Mouse (Mus musculus) liver, adult 2 months (tissue): ENCODE measurements around the gene Abr. TPM values are rescaled to one million over a fixed set of nuclear protein-coding genes. Genes with fewer than 3 reads are reported as not detected.

Experiments used
- DNase-seq: peaks from one replicate; pipeline ENCODE4 v3.0.0-alpha.2; 2011; ENCODE audit warnings: low read depth, low spot score; ENCODE audit errors: extremely low read depth
- H3K27ac ChIP-seq: fragments of 200-500 bp; replicated peaks from 2 replicates; pipeline ENCODE4 v1.5.1; 2012; ENCODE audit warnings: low read depth, mild to moderate bottlenecking, control low read depth, inconsistent platforms, low read length; ENCODE audit not compliant: insufficient read depth
- H3K27me3 ChIP-seq: fragments of 200-500 bp; 2 replicates; pipeline ENCODE4 v1.6.1; 2012; ENCODE audit warnings: mild to moderate bottlenecking, moderate library complexity, low read length, inconsistent platforms; ENCODE audit not compliant: control insufficient read depth, insufficient read depth
- H3K36me3 ChIP-seq: fragments of 200-500 bp; 2 replicates; pipeline ENCODE4 v1.6.1; 2012; ENCODE audit warnings: low read length, inconsistent platforms; ENCODE audit not compliant: control insufficient read depth, insufficient read depth
- H3K4me1 ChIP-seq: fragments of 200-500 bp; 2 replicates; pipeline ENCODE4 v1.6.1; 2011; ENCODE audit warnings: low read length; ENCODE audit not compliant: control insufficient read depth, insufficient read depth
- H3K4me3 ChIP-seq: fragments of 200-500 bp; 2 replicates; pipeline ENCODE4 v1.5.1; 2011; ENCODE audit warnings: low read depth, mild to moderate bottlenecking, control low read depth, low read length, moderate library complexity; ENCODE audit not compliant: insufficient read depth
- H3K79me2 ChIP-seq: fragments of 200-500 bp; 2 replicates; pipeline ENCODE4 v1.6.1; 2012; ENCODE audit warnings: inconsistent platforms, mild to moderate bottlenecking, low read length, moderate library complexity; ENCODE audit not compliant: control insufficient read depth, insufficient read depth
- H3K9ac ChIP-seq: fragments of 200-500 bp; 2 replicates; pipeline ENCODE4 v1.6.1; 2012; ENCODE audit warnings: low read depth, mild to moderate bottlenecking, control low read depth, inconsistent platforms, low read length
- CTCF ChIP-seq: fragments of 200-500 bp; IDR thresholded peaks from 2 replicates; pipeline ENCODE4 v1.5.1; 2011; ENCODE audit warnings: low read depth, low read length, control low read depth
- POLR2A ChIP-seq: fragments of 200-500 bp; IDR thresholded peaks from 2 replicates; pipeline ENCODE4 v1.6.1; 2011; ENCODE audit warnings: low read length, control low read depth; ENCODE audit not compliant: insufficient read depth; ENCODE audit errors: extremely low read depth
- WGBS: fragments of 180-500 bp; shearing (Covaris S2); methylation state at CpG from one replicate; pipeline ENCODE4 v1.1.7; 2018; 5-methylcytosine and 5-hydroxymethylcytosine counted together
- polyA plus RNA-seq: library from polyadenylated mRNA; depleted of rRNA; stranded (reverse); fragments of >200 nt; gene quantifications from 2 replicates; pipeline ENCODE4 v1.2.3, GENCODE M21; 2012
- total RNA-seq: library from RNA; depleted of rRNA; stranded (reverse); fragments of >200 nt; gene quantifications from 2 replicates; pipeline ENCODE4 v1.2.3, GENCODE M21; 2014

The Abr gene
- total and polyA plus RNA-seq, 2 experiments, result 3.3 to 3.9 TPM

DNA sequence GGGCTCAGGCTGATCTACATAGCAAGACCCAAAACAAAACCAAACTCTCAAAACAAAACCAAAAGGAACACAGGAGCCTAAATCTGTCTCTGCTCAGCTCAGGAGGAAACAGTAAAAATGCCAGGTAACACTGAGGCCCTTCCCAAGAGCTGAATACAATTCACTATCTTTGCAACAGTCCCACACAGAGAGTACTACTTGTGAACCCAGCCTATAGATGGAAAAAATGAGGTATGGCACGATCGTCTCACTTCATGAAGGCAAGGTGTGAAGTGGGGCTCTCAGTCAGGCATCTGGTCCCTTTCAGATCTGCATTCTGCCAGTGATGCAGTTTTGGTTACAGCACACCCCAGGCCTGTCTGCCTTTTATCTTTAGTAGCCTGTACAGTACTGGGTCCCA is 138.1 kb downstream of the Abr start:
- Histone ChIP-seq H3K79me2 (no peaks in the 10 kb centered on the region), H3K4me3 (no peak overlapping the region), H3K36me3 (no peaks in the 10 kb centered on the region), H3K27ac (no peak overlapping the region), H3K27me3 (no peaks in the 10 kb centered on the region), H3K9ac (no peak overlapping the region), H3K4me1 (no peaks in the 10 kb centered on the region)
- no peak for DNase-seq
- 88% methylated on average over 2 of the region's 2 CpGs for WGBS
- no peak for TF ChIP-seq CTCF
- TF ChIP-seq POLR2A, result no peak

DNA sequence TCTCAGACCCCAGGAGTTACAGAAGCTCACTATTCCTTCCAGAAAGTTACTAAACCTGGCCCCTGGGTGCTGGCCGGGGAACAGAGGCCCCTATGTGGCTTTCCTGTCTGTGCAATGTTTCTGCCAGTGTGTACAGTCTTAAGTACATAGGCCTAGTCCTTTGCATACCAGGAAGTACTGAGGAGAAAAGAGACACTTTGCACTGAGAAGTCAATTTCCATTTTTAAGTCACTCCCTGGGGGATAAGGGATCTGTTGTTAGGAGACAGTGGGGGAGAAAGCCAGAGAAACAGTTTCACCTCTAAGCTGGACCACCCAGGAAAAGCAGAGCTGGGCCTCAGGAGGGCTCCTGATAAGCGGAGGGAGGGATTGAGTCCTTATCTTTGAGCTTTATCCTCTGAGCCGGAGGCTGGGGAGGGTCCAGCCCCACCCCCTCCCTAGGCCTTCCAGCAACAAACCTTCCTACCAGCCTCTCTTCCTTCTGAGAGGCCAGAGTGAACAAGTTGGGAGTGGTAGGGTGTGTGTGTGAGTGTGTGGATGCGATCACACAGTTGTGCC is 138.9 kb downstream of the Abr start:
- H3K27me3 ChIP-seq, result no peaks in the 10 kb centered on the region
- H3K9ac ChIP-seq, result no peak overlapping the region
- H3K4me1 ChIP-seq, result no peaks in the 10 kb centered on the region
- H3K27ac ChIP-seq, result peak overlapping the region; percentile 34
- no peak overlapping the region for H3K4me3 ChIP-seq
- H3K79me2 ChIP-seq, result no peaks in the 10 kb centered on the region
- H3K36me3 ChIP-seq, result no peaks in the 10 kb centered on the region
- DNase-seq, result no peak
- WGBS, result 78% methylated on average over 4 of the region's 4 CpGs
- TF ChIP-seq POLR2A, result no peak
- no peak for TF ChIP-seq CTCF

DNA sequence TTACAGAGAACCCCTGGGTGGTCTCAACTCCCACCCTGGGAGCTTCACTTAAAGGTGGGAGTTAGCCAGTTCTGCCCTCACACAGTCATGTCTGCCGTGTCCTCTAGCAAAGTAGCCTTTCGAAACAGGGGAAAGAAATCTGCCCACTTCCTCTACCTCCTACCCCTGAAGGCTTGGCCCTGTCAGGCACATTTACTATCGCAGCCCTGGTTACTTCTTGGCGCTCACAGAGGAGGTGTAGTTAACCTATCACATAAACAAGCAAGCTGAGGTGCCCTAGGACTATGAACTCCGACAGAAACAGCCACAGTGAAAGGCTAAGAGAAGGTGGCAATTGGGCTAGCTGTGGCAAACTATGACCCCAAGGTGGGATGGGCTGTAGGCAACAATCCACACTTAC is 139.4 kb downstream of the Abr start:
- no peak for DNase-seq
- Histone ChIP-seq H3K36me3 (no peaks in the 10 kb centered on the region), H3K79me2 (no peaks in the 10 kb centered on the region), H3K4me3 (no peak overlapping the region), H3K4me1 (no peaks in the 10 kb centered on the region), H3K27me3 (no peaks in the 10 kb centered on the region), H3K9ac (no peak overlapping the region), H3K27ac (peak overlapping the region; percentile 34)
- 80% methylated on average over 5 of the region's 5 CpGs for WGBS
- no peak for TF ChIP-seq POLR2A
- TF ChIP-seq CTCF, result no peak

DNA sequence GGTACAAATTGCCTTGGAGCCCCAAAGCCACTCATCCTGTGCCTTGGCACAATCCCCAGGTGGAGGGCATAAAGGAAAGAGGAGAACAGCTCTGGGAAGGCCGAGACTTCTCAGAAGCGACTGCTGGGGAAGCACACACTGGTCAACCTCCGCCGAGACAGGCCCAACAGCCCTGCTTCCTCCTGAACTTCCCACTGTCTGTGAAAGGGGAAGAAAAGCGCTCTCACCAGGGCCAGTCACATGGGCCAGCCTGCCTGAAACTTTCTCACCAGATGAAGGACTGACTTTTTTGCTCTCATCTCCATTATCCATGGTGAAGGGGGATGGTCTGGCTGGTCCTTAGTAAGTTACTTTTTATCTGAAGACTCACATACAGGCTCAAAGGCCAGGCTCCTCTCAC is 139.9 kb downstream of the Abr start:
- no peaks in the 10 kb centered on the region for H3K36me3 ChIP-seq
- no peaks in the 10 kb centered on the region for H3K79me2 ChIP-seq
- no peak overlapping the region for H3K9ac ChIP-seq
- peak overlapping the region; percentile 34 for H3K27ac ChIP-seq
- H3K27me3 ChIP-seq, result no peaks in the 10 kb centered on the region
- no peaks in the 10 kb centered on the region for H3K4me1 ChIP-seq
- WGBS, result 85% methylated on average over 5 of the region's 5 CpGs
- H3K4me3 ChIP-seq, result no peak overlapping the region
- TF ChIP-seq CTCF (no peak), POLR2A (no peak)
- peak; percentile 31 for DNase-seq

GRCm38 (mm10) chr11:76479729-76480128 is 142.4 kb downstream of the Abr start:
- no peaks in the 10 kb centered on the region for H3K79me2 ChIP-seq
- DNase-seq, result peak; percentile 40
- H3K27me3 ChIP-seq, result no peaks in the 10 kb centered on the region
- TF ChIP-seq POLR2A (no peak), CTCF (no peak)
- peak overlapping the region; percentile 39; the same call in 1 of the 2 replicates for H3K27ac ChIP-seq
- no peaks in the 10 kb centered on the region for H3K36me3 ChIP-seq
- 92% methylated on average over 4 of the region's 4 CpGs for WGBS
- no peak overlapping the region for H3K4me3 ChIP-seq
- H3K9ac ChIP-seq, result no peak overlapping the region
- no peaks in the 10 kb centered on the region for H3K4me1 ChIP-seq

DNA sequence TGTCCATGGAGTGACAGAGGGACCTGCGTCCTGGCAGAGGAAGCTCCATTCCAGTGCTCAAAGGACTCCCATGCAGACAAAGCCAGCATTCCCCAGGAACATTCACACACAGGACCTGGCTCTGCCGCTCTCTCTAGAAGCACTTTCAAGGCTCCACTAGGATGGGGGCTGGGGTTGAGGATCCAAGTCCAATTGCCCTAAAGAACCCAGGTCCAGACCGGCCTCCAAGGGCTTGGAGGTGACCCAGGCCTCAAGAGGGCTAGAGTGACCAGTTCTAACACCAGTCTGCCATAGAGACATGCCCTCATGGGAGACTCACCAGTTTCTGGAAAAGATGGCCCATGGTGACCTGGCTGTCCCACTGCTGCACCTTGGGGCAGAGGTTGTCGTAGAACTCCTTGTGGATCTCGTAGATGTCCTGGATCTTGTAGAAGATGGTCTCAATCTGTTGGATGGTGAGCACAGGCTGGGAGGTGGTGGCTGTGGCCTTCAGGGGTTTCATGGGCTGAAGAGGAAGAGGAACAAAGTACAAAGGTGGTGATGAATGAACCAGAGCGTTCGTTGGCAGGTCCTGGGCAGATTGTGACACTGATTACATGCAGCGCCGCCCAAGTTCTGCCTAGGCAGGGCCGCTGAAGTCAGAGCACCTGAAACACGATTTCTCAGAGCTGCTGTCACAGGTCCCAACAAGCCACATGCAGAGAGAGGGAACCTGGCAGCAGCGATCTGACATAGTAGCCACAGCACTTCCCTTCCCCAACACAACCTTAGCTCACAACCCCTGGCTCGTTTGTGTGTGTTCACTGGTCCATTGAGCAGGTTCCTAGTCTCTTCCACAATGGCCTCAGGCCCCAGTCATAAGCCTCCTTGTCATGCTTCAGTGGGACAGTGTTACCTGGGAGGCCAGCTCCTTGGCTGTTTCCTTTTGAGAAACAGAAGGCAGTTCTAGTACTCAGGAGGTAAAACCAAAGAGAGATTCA is 143.1 kb downstream of the Abr start:
- TF ChIP-seq POLR2A (no peak), CTCF (no peak)
- WGBS, result 72% methylated on average over 13 of the region's 13 CpGs
- DNase-seq, result peak; percentile 30

More for the DNA sequence above, 143.1 kb downstream of the Abr start:
- Histone ChIP-seq H3K4me3 (no peak overlapping the region), H3K9ac (no peak overlapping the region), H3K79me2 (no peaks in the 10 kb centered on the region), H3K27me3 (no peaks in the 10 kb centered on the region), H3K36me3 (no peaks in the 10 kb centered on the region), H3K4me1 (no peaks in the 10 kb centered on the region), H3K27ac (peak overlapping the region; percentile 39; the same call in 1 of the 2 replicates)
